Mouse (Mus musculus): Measurements from ENCODE around the gene Gm7945. TPM values are rescaled to one million over a fixed set of nuclear protein-coding genes. Genes with fewer than 3 reads are reported as not detected.
"Not testable (repeated sequence)": the region's sequence is repeated elsewhere in the genome, so short reads cannot be mapped to it uniquely, and the experiment has no call there.

Gene Gm7945
- total RNA-seq (2014; rRNA removed) (not detected in 2 replicates), polyA plus RNA-seq (2015; fragmentation: Nextera tagmentation; extraction: Ambion mirVana) (0.13 TPM in 1 of 2 replicates, not detected in the other)

DNA sequence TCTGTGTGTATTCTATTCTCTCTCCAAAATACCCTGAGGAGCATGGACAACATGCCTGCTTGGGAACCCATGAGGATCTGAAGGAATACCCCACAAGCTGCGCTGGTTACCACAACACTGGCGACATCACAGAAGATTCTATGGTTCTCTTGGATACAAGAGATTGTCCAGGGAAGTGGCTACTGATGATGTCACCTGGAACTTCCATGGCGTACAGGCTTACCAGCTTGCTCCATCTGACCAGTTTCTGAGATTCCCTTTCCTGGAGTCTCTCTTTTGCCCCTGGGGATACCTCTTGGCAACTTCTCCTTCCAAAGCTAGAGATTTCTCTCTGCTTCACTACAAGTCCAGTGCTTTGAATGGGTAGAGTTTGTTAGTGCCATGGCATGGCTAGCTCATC, at the start of gene Gm7945:
Gene Gm7945, minus strand, starts transcription at position 101 of the 400 bp plus-strand sequence.
- H3K9ac ChIP-seq (replicated peaks; ENCODE audit: low read length); ATAC-seq: not testable (repeated sequence)

DNA sequence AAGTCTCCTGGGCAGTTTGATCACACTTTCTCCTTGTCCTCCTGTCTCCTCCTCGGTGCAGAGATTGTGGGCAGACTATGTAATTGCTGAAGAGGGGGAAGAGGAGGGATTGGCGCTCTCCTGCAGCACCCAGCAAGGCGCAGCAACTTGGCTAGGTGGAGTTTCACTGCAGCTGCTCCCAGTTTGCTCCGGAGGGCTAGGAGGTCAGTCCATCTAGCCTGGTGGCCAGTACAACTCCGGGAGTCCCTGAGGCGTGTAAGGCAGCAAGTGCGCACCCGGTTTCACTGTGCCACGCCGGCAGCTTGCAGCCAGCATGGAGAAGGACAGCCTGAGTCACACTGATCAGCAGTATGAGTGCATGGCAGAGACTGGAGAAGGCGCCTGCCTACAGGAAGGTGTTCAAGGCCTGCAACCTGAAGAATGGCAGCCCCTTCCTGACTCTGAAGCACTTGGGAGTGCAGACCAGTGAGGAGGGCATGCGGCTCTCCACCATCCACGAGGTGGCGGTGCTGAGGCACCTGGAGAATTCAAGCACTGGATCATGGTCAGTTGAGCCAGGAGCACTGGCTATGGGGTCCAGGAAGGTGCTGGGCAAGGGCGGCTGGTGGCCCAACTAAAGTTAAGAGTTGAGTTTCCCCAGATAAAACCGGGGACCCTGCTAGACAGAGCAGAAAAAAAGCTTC, 39.4 kb upstream of the Gm7945 start:
- ATAC-seq; H3K9me3 ChIP-seq (ENCODE audit: low read length); H3K9ac ChIP-seq (replicated peaks; ENCODE audit: low read length); H3K27me3 ChIP-seq (ENCODE audit: insufficient read depth, low read length); H3K4me3 ChIP-seq (ENCODE audit: low read length); H3K4me1 ChIP-seq (ENCODE audit: insufficient read depth, low read length); H3K27ac ChIP-seq; H3K36me3 ChIP-seq (ENCODE audit: insufficient read depth, low read length): not testable (repeated sequence)
- TF ChIP-seq CTCF (IDR thresholded peaks at IDR 0.05; ENCODE audit: low read depth): peak; percentile 52
- WGBS: 29% methylated on average over 9 of the region's 16 CpGs
- H3K4me2 ChIP-seq (ENCODE audit: low read depth, low read length): peak overlapping the region; percentile 38; the same call in 1 of the 2 replicates
- peak; percentile 4 for DNase-seq (ENCODE audit: low spot score)

More for the DNA sequence above, at the start of gene Gm7945:
- H3K4me2 ChIP-seq (ENCODE audit: low read depth, low read length); DNase-seq (ENCODE audit: low spot score); H3K9me3 ChIP-seq (ENCODE audit: low read length); H3K27ac ChIP-seq; H3K4me1 ChIP-seq (ENCODE audit: insufficient read depth, low read length); H3K36me3 ChIP-seq (ENCODE audit: insufficient read depth, low read length); H3K27me3 ChIP-seq (ENCODE audit: insufficient read depth, low read length); H3K4me3 ChIP-seq (ENCODE audit: low read length): not testable (repeated sequence)
- WGBS: no CpG with 5 or more reads among the region's 3 CpGs

DNA sequence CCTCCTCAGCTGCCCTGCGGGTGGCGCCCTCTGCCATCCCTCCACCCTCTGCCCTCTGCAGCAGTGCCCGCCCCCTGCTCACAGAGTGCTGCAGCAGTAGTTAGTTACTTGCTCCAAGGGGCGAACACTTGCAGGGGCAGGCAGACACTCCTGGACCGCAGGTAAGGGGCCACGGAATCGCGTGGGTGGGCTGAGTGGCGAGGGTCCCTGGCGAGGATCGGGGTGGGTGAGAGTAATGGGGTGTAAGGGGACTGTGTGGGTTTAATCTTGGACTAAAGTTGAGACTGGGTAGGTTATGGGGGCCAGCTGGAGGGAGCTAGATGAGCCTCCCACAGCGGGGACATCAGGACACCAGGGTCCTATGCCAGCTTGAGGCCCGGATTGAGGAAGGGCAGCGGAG, 38.5 kb upstream of the Gm7945 start:
- H3K4me1 ChIP-seq (ENCODE audit: insufficient read depth, low read length); DNase-seq (ENCODE audit: low spot score); H3K36me3 ChIP-seq (ENCODE audit: insufficient read depth, low read length); H3K27ac ChIP-seq; H3K4me3 ChIP-seq (ENCODE audit: low read length); ATAC-seq; H3K9ac ChIP-seq (replicated peaks; ENCODE audit: low read length); H3K27me3 ChIP-seq (ENCODE audit: insufficient read depth, low read length); H3K9me3 ChIP-seq (ENCODE audit: low read length): not testable (repeated sequence)
- H3K4me2 ChIP-seq (ENCODE audit: low read depth, low read length): peak overlapping the region; percentile 38; the same call in 1 of the 2 replicates
- 8% methylated on average over 13 of the region's 14 CpGs for WGBS

DNA sequence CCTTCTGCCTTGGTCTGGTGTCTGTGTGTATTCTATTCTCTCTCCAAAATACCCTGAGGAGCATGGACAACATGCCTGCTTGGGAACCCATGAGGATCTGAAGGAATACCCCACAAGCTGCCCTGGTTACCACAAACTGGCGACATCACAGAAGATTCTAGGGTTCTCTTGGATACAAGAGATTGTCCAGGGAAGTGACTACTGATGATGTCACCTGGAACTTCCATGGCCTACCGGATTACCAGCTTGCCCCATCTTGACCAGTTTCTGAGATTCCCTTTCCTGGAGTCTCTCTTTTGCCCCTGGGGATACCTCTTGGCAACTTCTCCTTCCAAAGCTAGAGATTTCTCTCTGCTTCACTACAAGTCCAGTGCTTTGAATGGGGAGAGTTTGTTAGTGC, 22.0 kb upstream of the Gm7945 start, which contains the start of gene Gm6482:
Gene Gm6482, minus strand, starts transcription at position 101 of the 400 bp plus-strand sequence.
- not testable (repeated sequence) for H3K9me3 ChIP-seq (ENCODE audit: low read length); H3K4me1 ChIP-seq (ENCODE audit: insufficient read depth, low read length); H3K9ac ChIP-seq (replicated peaks; ENCODE audit: low read length); H3K36me3 ChIP-seq (ENCODE audit: insufficient read depth, low read length); H3K4me2 ChIP-seq (ENCODE audit: low read depth, low read length); H3K27me3 ChIP-seq (ENCODE audit: insufficient read depth, low read length); H3K27ac ChIP-seq; H3K4me3 ChIP-seq (ENCODE audit: low read length); DNase-seq (ENCODE audit: low spot score); ATAC-seq
- WGBS: 50% methylated on average over 1 of the region's 2 CpGs

DNA sequence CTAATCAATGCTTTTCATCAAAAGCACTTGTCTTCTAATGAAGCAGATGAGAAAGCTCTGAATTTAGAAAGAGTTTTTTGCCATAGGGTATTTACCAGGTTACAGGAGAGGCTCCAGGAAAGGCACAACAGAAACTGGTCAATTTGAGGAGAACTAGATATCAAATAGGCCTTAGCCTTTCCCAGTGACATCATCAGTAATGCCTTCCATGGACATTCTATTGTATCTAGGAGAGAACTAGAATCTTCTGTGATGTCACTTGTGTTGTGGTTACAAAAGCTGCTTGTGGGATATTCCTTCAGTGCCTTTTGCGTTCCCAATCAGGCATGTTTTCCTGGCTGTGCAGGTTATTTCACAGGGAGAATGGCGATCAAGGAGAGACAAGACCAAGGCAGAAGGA, 37.9 kb downstream of the Gm7945 start, which contains the start of gene Gm5798:
Gene Gm5798, plus strand, starts transcription at position 301 of the 400 bp plus-strand sequence.
- not testable (repeated sequence) for ATAC-seq; H3K4me2 ChIP-seq (ENCODE audit: low read depth, low read length)
- 54% methylated on average over 2 of the region's 2 CpGs for WGBS

More for the DNA sequence above, 37.9 kb downstream of the Gm7945 start, which contains the start of gene Gm5798:
- not testable (repeated sequence) for H3K27me3 ChIP-seq (ENCODE audit: insufficient read depth, low read length); H3K4me1 ChIP-seq (ENCODE audit: insufficient read depth, low read length); H3K9me3 ChIP-seq (ENCODE audit: low read length); H3K4me3 ChIP-seq (ENCODE audit: low read length); DNase-seq (ENCODE audit: low spot score); H3K27ac ChIP-seq; H3K36me3 ChIP-seq (ENCODE audit: insufficient read depth, low read length); H3K9ac ChIP-seq (replicated peaks; ENCODE audit: low read length)

Other genes starting within 250 kb of the Gm7945 start
- not detected in 2 replicates for gene Mbl1, start 234.9 kb downstream of the Gm7945 start, total RNA-seq (2014; rRNA removed)
- gene Mbl1, start 234.9 kb downstream of the Gm7945 start, polyA plus RNA-seq (2015; fragmentation: Nextera tagmentation; extraction: Ambion mirVana): not detected in 2 replicates
- gene Sftpd, start 201.2 kb downstream of the Gm7945 start, total RNA-seq (2014; rRNA removed): not detected in 2 replicates
- not detected in 2 replicates for gene Sftpd, start 201.2 kb downstream of the Gm7945 start, polyA plus RNA-seq (2015; fragmentation: Nextera tagmentation; extraction: Ambion mirVana)
- 0.10 TPM in 1 of 2 replicates, not detected in the other for gene Gm2832, start 107.6 kb downstream of the Gm7945 start, total RNA-seq (2014; rRNA removed)
- gene Gm2832, start 107.6 kb downstream of the Gm7945 start, polyA plus RNA-seq (2015; fragmentation: Nextera tagmentation; extraction: Ambion mirVana): 0.56 and 0.57 TPM in 2 replicates
- not detected in 2 replicates for gene Gm5798, start 37.8 kb downstream of the Gm7945 start, total RNA-seq (2014; rRNA removed)
- not detected in 2 replicates for gene Gm5798, start 37.8 kb downstream of the Gm7945 start, polyA plus RNA-seq (2015; fragmentation: Nextera tagmentation; extraction: Ambion mirVana)
- not detected in 2 replicates for gene Gm6482, start 21.9 kb upstream of the Gm7945 start, total RNA-seq (2014; rRNA removed)
- gene Gm6482, start 21.9 kb upstream of the Gm7945 start, polyA plus RNA-seq (2015; fragmentation: Nextera tagmentation; extraction: Ambion mirVana): not detected in 2 replicates
- gene Gm7954, start 67.1 kb upstream of the Gm7945 start, total RNA-seq (2014; rRNA removed): not detected in 2 replicates
- not detected in 2 replicates for gene Gm7954, start 67.1 kb upstream of the Gm7945 start, polyA plus RNA-seq (2015; fragmentation: Nextera tagmentation; extraction: Ambion mirVana)
- gene Gm3486, start 103.1 kb upstream of the Gm7945 start, total RNA-seq (2014; rRNA removed): not detected in 2 replicates
- not detected in 2 replicates for gene Gm3486, start 103.1 kb upstream of the Gm7945 start, polyA plus RNA-seq (2015; fragmentation: Nextera tagmentation; extraction: Ambion mirVana)
- gene Gm7970, start 169.2 kb upstream of the Gm7945 start, total RNA-seq (2014; rRNA removed): not detected in 2 replicates
- not detected in 2 replicates for gene Gm7970, start 169.2 kb upstream of the Gm7945 start, polyA plus RNA-seq (2015; fragmentation: Nextera tagmentation; extraction: Ambion mirVana)
- not detected in 2 replicates for gene 1700049E17Rik2, start 186.8 kb upstream of the Gm7945 start, total RNA-seq (2014; rRNA removed)
- gene 1700049E17Rik2, start 186.8 kb upstream of the Gm7945 start, polyA plus RNA-seq (2015; fragmentation: Nextera tagmentation; extraction: Ambion mirVana): not detected in 2 replicates
- gene Gm3072, start 238.2 kb upstream of the Gm7945 start, total RNA-seq (2014; rRNA removed): not detected in 2 replicates
- not detected in 2 replicates for gene Gm3072, start 238.2 kb upstream of the Gm7945 start, polyA plus RNA-seq (2015; fragmentation: Nextera tagmentation; extraction: Ambion mirVana)

Measured in hindbrain, postnatal 0 days (tissue).